ENCODE assay signal across 8 mouse cellular contexts in genomic region chr2:168114699-168115350, GRCm38 (mm10). TPM values are rescaled to one million over a fixed set of nuclear protein-coding genes. Genes with fewer than 3 reads are reported as not detected.
DNase-seq lines count a peak whose midpoint lies in the region; ATAC-seq and TF ChIP-seq lines count a peak whose summit lies in the region.

No protein-coding gene starts in this region.

- peaks cover 27% of the 10 kb centered on the region for H3K4me1 ChIP-seq in heart, embryonic 13.5 days
- peaks cover 34% of the 10 kb centered on the region for H3K4me1 ChIP-seq in kidney, embryonic 15.5 days
- H3K4me1 ChIP-seq in liver, embryonic 14.5 days (replicated peaks; ENCODE audit: control insufficient read depth in 2 of 2, insufficient read depth in 2 of 2, low read length in 1 of 2): peaks cover 2 to 8% of the 10 kb centered on the region in 2 experiments; a peak in 1 of 4 replicates
- H3K4me1 ChIP-seq in neural tube, embryonic 13.5 days (replicated peaks): peaks cover 25% of the 10 kb centered on the region

- H3K36me3 ChIP-seq in heart, embryonic 13.5 days: no peaks in the 10 kb centered on the region
- no peaks in the 10 kb centered on the region for H3K36me3 ChIP-seq in kidney, embryonic 15.5 days
- H3K36me3 ChIP-seq in liver, embryonic 14.5 days (replicated peaks; ENCODE audit: control insufficient read depth, insufficient read depth, low read depth): no peaks in the 10 kb centered on the region
- no peaks in the 10 kb centered on the region for H3K36me3 ChIP-seq in neural tube, embryonic 13.5 days

- WGBS in heart, embryonic 13.5 days: 16% methylated on average over 17 of the region's 17 CpGs
- WGBS in kidney, embryonic 15.5 days: 18% methylated on average over 17 of the region's 17 CpGs
- 32% methylated on average over 17 of the region's 17 CpGs for WGBS in liver, embryonic 14.5 days (ENCODE audit: insufficient replicate concordance)
- 18% methylated on average over 17 of the region's 17 CpGs for WGBS in neural tube, embryonic 13.5 days

- peak; percentile 62 for TF ChIP-seq CTCF in liver, embryonic 14.5 days (IDR thresholded peaks at IDR 0.05; ENCODE audit: low read depth)

- H3K9ac ChIP-seq in heart, embryonic 13.5 days: peak overlapping the region; percentile 72
- H3K9ac ChIP-seq in kidney, embryonic 15.5 days: peak overlapping the region; percentile 33; the same call in 1 of the 2 replicates
- H3K9ac ChIP-seq in liver, embryonic 14.5 days (replicated peaks): no peak overlapping the region
- H3K9ac ChIP-seq in neural tube, embryonic 13.5 days: no peak overlapping the region

- H3K4me2 ChIP-seq in heart, embryonic 13.5 days: peak overlapping the region; percentile 24; the same call in 1 of the 2 replicates
- H3K4me2 ChIP-seq in kidney, embryonic 15.5 days: peak overlapping the region; percentile 28
- no peak overlapping the region for H3K4me2 ChIP-seq in liver, embryonic 14.5 days (ENCODE audit: low read depth)
- no peak overlapping the region for H3K4me2 ChIP-seq in neural tube, embryonic 13.5 days

- H3K27ac ChIP-seq in heart, embryonic 13.5 days (replicated peaks): peak overlapping the region; percentile 79
- H3K27ac ChIP-seq in kidney, embryonic 15.5 days: peak overlapping the region; percentile 84
- no peak overlapping the region for H3K27ac ChIP-seq in liver, embryonic 14.5 days
- no peak overlapping the region for H3K27ac ChIP-seq in neural tube, embryonic 13.5 days (replicated peaks)

- no peak overlapping the region for H3K4me3 ChIP-seq in heart, embryonic 13.5 days
- no peak overlapping the region for H3K4me3 ChIP-seq in kidney, embryonic 15.5 days (replicated peaks)
- no peak overlapping the region for H3K4me3 ChIP-seq in liver, embryonic 14.5 days (ENCODE audit: insufficient read depth in 1 of 2, low read depth in 2 of 2, low read length in 2 of 2)
- no peak overlapping the region for H3K4me3 ChIP-seq in neural tube, embryonic 13.5 days

- DNase-seq in layer of hippocampus, adult 11-12 months (ENCODE audit: low spot score): peak; percentile 51
- DNase-seq in layer of hippocampus, adult 9-10 months (ENCODE audit: low spot score): no peak
- peak; percentile 46 for DNase-seq in fibroblast of lung, adult 2 months (ENCODE audit: low read depth)
- peak in 2 of 3 experiments; percentile 36 to 41 for DNase-seq in liver, embryonic 14.5 days (ENCODE audit: low read depth in 3 of 3, low spot score in 3 of 3)
- peak; percentile 76 for DNase-seq in thymus, postnatal 4 days

- ATAC-seq in heart, embryonic 13.5 days (ENCODE audit: extremely low read depth, insufficient number of reproducible peaks, low FRiP score, low TSS enrichment): peak; percentile 28; the same call in 1 of the 2 replicates
- peak; percentile 88 for ATAC-seq in kidney, embryonic 15.5 days (replicated peaks; ENCODE audit: low FRiP score)
- peak; percentile 45 for ATAC-seq in liver, embryonic 14.5 days (ENCODE audit: insufficient read depth)
- ATAC-seq in neural tube, embryonic 13.5 days (ENCODE audit: low read depth): peak; percentile 60

- TF ChIP-seq EP300 in liver, embryonic 14.5 days (IDR thresholded peaks at IDR 0.05; ENCODE audit: low read depth): peak; percentile 28; the same call in 1 of the 2 replicates

- peaks cover 14% of the 10 kb centered on the region; the same call in 1 of the 2 replicates for H3K27me3 ChIP-seq in heart, embryonic 13.5 days (replicated peaks)
- H3K27me3 ChIP-seq in kidney, embryonic 15.5 days: no peaks in the 10 kb centered on the region; the same call in none of the 2 replicates
- no peaks in the 10 kb centered on the region for H3K27me3 ChIP-seq in liver, embryonic 14.5 days (ENCODE audit: control insufficient read depth, insufficient read depth, low read length)
- H3K27me3 ChIP-seq in neural tube, embryonic 13.5 days: no peaks in the 10 kb centered on the region

- H3K9me3 ChIP-seq in heart, embryonic 13.5 days: no peaks in the 10 kb centered on the region
- H3K9me3 ChIP-seq in kidney, embryonic 15.5 days (replicated peaks): no peaks in the 10 kb centered on the region
- H3K9me3 ChIP-seq in liver, embryonic 14.5 days (ENCODE audit: control insufficient read depth, low read length): no peaks in the 10 kb centered on the region
- no peaks in the 10 kb centered on the region for H3K9me3 ChIP-seq in neural tube, embryonic 13.5 days

RNA-seq across cellular contexts. Expression of gene Pard6b, which starts 34.0 kb away (rescaled TPM):
- 7.3 and 7.8 TPM in 2 replicates for polyA plus RNA-seq in heart, embryonic 13.5 days (2015; fragmentation: Nextera tagmentation; extraction: Ambion mirVana)
- 19.0 and 20.4 TPM in 2 replicates for polyA plus RNA-seq in kidney, embryonic 15.5 days (2015; fragmentation: Nextera tagmentation; extraction: Ambion mirVana)
- 1.9 and 2.2 TPM in 2 replicates for polyA plus RNA-seq in liver, embryonic 14.5 days (2012; rRNA removed)
- polyA plus RNA-seq in liver, embryonic 14.5 days (2014; fragmentation: Nextera tagmentation; extraction: Ambion mirVana): 1.8 and 2.3 TPM in 2 replicates
- 7.5 and 9.1 TPM in 2 replicates for polyA plus RNA-seq in neural tube, embryonic 13.5 days (2015; fragmentation: Nextera tagmentation; extraction: Ambion mirVana)

Comparison
In these comparisons a context has a peak if more than half of its experiments do, and no peak if none do; other contexts are left out.
1. ATAC-seq: peak in every context shown above with its lines; median percentile 88 in kidney, embryonic 15.5 days; 60 in neural tube, embryonic 13.5 days; 45 in liver, embryonic 14.5 days; 28 in heart, embryonic 13.5 days.
2. H3K27ac ChIP-seq: peak in heart, embryonic 13.5 days (single experiment) and kidney, embryonic 15.5 days (single experiment); none in liver, embryonic 14.5 days (single experiment) and neural tube, embryonic 13.5 days (single experiment).
3. H3K4me2 ChIP-seq: peak in heart, embryonic 13.5 days (single experiment) and kidney, embryonic 15.5 days (single experiment); none in liver, embryonic 14.5 days (single experiment) and neural tube, embryonic 13.5 days (single experiment).
4. H3K9ac ChIP-seq: peak in heart, embryonic 13.5 days (single experiment) and kidney, embryonic 15.5 days (single experiment); none in liver, embryonic 14.5 days (single experiment) and neural tube, embryonic 13.5 days (single experiment).